Mouse (Mus musculus): ENCODE results near the gene E130308A19Rik.

E130308A19Rik gene

DNA sequence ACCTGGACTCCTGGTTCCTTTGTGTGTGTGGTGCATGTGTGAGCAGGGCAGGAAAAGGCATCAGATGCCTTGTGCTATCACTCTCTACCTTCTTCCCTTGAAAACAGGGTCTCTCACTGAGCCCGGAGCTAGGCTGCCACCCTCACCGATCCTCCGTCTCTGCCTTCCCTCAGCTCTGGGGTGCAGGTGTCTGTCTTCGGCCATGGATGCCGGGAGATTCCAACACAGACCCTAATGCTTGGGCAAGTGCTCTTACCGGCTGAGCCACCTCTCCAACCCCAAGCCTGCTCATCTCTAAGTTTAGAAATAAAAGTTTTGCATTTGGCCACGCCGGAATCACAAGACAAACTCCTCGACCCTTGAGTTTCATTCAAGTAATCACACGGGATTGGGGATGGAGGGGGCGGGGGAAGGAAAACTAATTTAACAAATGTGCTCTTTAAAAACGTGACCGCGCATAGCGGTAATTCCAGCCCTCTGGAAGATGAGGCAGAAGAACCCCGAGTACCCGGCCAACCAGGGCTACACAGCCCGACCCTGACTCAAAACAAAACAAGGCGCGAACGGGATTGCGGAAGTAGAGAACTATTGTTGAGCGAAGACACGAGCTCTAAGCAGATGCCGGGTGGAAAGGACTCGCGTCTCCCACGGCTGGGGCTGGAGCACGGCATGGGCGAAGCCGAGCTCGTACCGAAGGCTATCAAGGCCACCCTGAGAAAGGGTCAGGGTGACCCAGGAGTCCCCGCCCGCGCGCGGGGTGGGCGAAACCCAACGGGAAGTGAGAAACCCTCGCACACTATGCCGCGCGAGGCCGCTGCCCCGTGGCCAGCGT is 157.1 kb downstream of the E130308A19Rik start:
- CTCF ChIA-PET, result interaction anchor here (0.5 to 0.7 kb wide), 3 partner anchors 20 to 136 kb away, joined by 3 to 16 read pairs (median 5); no protein-coding TSS in a partner anchor

DNA sequence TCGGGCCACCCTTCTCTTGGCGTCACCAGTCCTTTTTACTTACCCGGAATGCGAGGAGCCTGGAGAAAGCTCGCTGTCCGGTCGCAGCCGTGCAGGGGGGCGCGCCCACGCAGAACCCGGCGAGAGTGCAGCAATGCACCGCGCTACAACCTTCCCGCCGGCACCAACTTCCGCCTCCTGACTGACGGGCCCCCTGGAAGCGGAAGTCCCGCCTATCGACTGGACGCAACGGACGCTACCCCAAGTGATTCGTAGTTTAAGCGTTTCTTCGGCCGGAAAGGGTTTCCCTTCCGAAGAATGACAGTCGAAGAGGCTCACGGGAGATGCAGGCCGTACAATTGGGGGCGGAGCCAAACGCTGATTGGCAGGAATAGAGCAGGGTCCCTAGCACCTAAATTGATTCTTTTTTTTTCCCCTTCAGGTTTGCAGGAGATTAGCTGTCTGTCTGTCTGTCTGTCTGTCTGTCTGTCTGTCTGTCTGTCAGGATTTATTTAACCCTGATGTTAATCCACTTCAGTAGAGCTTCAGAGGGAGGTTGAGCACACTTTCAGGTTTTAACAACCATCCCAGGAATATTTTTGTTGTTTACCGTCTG is 157.8 kb downstream of the E130308A19Rik start:
- CTCF ChIA-PET, result interaction anchor here (0.5 to 0.7 kb wide), 3 partner anchors 24 to 137 kb away, joined by 3 to 16 read pairs (median 5); no protein-coding TSS in a partner anchor

DNA sequence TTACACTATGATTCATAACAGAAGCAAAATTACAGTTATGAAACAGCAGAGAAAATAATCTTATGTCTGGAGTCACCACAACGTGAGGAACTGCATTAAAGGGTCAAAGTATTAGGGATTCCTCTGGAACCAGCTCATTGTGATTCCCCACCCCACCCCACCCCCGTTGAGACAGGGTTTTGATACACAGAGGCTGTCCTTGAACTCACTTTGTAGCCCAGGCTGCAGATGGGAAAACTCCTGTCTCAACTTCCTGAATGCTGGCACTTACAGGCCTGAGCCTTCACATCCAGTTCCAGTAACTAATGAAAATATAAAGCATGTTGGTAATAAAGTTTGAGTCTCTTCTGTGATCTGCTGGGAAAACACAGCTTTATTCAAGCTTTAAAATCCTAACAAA is 159.4 kb downstream of the E130308A19Rik start:
- CTCF ChIA-PET, result interaction anchor here (0.7 to 2.5 kb wide), 2 partner anchors 71 to 85 kb away, joined by 4 to 10 read pairs; no protein-coding TSS in a partner anchor

DNA sequence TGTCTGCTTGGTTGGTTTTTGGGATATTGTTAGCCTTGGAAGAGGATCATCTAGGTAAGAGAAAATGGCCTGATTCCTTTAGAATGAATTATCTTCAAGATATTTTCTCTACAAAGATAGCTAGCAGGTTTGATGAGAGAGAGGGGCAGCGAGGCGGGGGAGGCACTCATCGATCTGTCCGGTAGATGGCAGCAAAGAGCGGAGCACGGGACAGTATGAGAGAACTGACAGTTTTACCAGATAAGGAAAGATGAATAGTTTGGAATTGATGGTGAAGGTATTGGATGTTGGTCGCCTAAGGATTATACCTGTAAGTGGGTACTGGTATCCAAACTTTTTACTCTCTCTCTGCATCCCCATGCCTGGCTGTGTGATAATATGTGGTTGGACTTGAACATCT is 160.7 kb downstream of the E130308A19Rik start:
- CTCF ChIA-PET, result interaction anchor here (1.0 to 2.5 kb wide), 2 partner anchors 60 to 84 kb away, joined by 3 to 10 read pairs; no protein-coding TSS in a partner anchor

DNA sequence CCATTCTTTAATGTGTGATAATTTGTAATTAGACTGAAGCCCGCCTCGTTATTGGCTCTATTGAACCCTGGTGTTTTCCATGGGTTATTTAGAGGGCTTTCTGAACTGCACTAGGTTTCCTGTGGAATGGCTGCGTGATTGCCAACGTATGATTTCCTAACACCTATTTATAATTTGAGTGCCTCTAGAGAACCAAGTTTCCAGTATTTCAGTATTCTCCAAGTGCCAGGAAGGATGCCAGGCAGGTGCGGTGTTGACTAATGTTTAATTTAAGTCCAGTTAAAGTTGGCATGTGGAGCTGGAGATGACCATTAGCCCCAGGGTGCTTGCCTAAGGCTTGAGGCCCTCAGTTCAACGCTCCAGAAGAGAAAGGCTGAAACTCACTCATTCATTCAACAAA is 161.1 kb downstream of the E130308A19Rik start:
- CTCF ChIA-PET, result interaction anchor here (2.5 kb wide), 1 partner anchor 84 kb away, joined by 10 read pairs; no protein-coding TSS in a partner anchor

DNA sequence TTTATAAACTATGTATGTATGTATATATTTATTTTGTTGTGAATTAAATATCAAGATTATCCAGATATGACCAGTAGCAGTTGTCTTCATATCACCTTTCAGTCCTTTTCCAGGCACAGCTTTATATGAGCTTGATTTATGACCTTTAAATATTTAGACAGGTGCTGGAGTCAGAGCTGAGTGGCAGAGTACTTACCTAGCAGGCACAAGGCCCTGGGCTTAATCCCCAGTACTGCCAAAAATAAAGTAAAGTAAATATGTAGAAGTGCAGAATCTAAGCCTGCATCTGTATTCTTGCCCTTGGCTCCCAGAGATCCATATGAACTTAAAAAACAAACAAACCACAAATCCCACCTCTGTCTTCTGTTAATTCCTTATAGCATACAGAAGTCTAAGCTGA is 163.0 kb downstream of the E130308A19Rik start:
- CTCF ChIA-PET, result interaction anchor here (0.8 kb wide), 1 partner anchor 108 kb away, joined by 3 read pairs; no protein-coding TSS in a partner anchor

DNA sequence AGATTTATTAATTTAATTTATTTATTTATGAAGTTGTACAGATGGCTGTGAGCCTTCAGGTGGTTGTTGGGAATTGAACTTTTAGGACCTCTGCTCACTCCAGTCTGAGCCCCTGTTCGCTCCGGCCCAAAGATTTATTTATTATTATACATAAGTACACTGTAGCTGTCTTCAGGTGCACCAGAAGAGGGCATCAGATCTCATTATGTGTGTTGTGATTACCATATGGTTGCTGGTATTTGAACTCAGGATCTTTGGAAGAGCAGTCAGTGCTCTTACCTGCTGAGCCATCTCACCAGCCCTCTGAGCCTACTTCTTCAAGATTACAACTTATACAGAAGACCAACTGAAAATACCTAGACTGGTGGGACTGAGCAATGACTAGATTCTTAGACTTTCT is 167.6 kb downstream of the E130308A19Rik start:
- CTCF ChIA-PET, result interaction anchor here (0.5 to 2.2 kb wide), 2 partner anchors 57 to 59 kb away, joined by 4 to 5 read pairs; no protein-coding TSS in a partner anchor

DNA sequence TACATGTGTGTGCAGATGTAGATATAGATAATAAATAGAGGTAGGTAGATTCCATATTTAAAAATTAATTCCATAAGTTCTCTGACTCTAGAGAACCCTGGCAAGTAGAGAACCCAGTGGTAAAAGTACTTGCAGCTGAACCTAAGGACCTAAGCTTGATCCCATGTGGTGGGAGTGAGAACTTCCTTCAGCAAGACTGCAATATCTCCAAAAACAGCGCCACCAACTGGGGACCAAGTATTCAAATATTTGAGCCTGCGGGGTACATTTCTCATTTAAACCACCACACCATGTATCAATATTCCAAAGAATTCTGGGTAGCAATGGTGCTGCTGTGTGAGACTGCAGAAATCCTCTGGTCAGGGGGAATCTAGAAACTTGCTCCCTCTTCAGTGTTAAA is 168.1 kb downstream of the E130308A19Rik start:
- CTCF ChIA-PET, result interaction anchor here (0.5 to 2.2 kb wide), 2 partner anchors 57 to 59 kb away, joined by 4 to 5 read pairs; no protein-coding TSS in a partner anchor

DNA sequence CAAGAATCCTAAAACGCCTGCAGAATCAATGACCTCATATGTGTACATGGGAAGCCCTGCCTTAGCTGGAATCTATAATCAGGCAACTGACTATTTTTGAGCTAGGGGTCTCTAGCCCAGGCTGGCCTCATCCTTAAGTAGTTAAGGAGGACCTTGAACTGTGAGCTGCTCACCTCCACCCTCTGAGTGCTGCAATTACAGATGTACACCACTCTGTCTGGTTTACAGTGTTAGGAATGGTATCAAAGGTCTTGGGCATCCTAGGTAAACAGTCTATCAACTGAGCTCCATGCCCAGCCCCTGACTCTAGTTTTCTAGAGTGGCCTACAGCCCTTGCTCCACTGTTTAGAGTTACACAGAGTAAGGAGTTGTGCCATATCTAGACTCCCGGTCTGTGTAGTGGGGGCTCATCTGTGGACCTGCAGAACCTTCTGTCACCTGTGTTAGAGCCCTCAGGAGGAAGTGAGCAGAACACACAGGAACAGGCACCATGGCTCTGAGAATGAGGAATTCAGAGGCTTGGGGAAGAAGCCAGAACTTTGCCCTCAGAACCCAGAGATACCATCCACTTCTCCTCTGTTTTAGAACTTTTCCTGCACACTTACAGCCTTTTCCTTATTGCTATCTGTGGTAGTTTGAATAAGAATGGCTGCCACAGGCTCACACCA is 169.9 kb downstream of the E130308A19Rik start:
- CTCF ChIA-PET, result interaction anchor here (1.7 to 2.2 kb wide), 2 partner anchors 10 to 55 kb away, joined by 4 to 10 read pairs; partner anchors contain the start of gene Snx30

DNA sequence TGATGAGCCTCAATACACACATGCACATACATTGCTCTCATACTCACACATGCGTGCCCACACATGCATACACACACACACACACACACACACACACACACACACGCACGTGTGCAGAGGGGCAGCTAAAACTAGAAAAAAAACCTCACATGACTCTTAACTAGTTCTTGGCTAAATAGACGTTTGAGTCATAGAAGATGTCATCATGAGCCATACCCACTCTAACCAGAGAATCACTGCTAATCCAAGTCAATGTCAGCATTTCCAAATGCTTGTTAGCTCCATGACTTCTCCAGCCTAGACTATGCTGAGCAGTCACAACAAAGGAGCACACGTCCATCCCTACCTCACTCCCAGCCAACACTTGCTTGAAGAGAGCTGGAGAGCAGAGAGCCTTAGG is 174.2 kb downstream of the E130308A19Rik start:
- CTCF ChIA-PET, result no interaction called here

DNA sequence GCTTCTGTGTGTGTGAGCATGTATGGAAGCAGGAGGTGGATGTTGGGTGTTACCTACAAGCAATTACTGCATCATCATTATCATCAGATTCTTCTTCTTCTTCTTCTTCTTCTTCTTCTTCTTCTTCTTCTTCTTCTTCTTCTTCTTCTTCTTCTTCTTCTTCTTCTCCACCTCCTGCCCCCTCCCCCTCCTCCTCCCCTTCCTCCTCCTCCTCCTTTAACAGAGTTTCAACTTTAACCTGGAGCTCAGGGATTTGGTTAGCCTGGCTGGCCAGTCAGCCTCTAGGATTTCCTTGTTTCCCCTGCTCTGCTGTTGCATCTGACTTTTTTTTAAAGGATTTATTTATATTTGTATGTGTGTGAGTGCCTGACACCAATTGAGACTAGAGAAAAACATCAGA is 175.5 kb downstream of the E130308A19Rik start, which contains the start of gene Inip:
Inip (minus strand) TSS at position 101 of the 400 bp plus-strand sequence.
- CTCF ChIA-PET, result interaction anchor here (0.6 kb wide), 1 partner anchor 94 kb away, joined by 5 read pairs; no protein-coding TSS in a partner anchor

DNA sequence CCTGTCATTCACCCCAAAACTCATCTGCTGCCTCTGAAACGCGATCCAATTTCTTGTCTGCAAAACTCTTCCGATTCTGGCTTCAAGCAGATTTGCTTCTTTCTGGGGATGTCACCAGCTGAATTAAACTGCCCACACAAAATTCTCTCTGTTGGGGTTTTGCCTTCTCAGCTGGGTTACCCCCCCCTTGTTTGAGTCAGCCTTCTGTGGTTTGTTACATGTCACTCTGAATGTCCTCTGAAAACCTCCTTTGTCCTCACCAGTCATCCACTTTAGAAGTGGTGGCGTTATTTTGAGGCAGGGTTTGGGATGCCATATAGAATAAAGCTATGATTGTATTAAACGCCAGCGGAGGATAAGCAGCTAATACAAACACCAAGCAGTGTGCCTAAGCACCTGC is 176.1 kb downstream of the E130308A19Rik start:
- CTCF ChIA-PET, result interaction anchor here (0.6 kb wide), 1 partner anchor 94 kb away, joined by 5 read pairs; no protein-coding TSS in a partner anchor

DNA sequence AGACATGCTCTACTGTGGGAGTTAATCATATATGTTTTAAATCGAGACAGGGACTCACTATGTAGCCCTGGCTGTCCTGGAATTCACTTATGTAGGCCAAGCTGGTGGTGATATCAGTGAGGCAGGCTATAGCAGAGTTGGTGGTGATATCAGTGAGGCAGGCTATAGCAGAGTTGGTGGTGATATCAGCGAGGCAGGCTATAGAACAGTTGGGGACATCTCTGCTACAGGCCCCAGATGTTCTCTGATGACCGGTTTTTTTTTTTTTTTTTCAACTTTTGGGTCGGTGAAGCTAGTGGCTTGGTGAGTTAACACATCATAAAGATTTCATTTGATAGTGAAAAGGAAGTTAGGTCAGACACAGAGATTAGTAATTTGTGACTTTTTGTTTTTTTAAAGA is 176.8 kb downstream of the E130308A19Rik start:
- CTCF ChIA-PET, result interaction anchor here (0.6 kb wide), 2 partner anchors 20 to 21 kb away, joined by 4 to 5 read pairs; no protein-coding TSS in a partner anchor

DNA sequence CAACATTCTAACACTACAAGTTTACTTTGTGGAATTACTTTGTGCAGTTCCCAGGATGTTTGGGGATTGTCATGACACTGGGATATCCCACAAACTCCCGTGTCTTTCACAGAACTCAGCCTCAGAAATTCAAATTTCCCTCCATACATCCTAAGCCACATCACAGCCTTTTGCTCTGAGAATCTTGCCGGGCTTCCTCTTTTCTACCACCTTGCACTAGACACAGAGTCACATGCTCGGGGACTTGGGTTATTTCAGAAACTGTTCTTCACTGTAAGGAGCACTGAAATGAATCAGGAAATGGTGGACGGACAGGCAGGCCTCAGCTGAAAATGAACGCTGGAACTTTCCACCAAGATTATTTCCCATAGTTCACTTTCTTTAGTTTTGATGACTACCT is 177.3 kb downstream of the E130308A19Rik start:
- CTCF ChIA-PET, result interaction anchor here (0.6 kb wide), 2 partner anchors 21 kb away, joined by 4 to 5 read pairs; no protein-coding TSS in a partner anchor

DNA sequence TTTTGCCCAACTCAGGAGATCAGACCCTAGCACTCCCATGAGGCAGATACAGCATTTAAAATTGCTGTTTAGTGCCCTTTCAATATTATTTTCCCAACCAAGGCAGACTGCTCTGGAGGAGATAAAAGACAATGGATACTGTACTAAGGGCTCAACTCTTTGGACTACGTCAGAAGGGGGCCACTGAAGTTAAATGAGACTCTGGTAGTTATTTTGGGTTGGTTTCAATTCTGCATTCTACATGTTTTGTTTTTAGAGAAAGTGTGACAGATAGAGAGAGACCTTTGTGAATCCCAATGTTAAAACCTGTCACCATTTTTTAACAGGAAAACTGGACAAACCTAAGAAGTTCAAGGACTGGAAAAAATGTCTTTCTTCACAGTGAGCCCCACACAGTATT is 178.7 kb downstream of the E130308A19Rik start:
- CTCF ChIA-PET, result no interaction called here

DNA sequence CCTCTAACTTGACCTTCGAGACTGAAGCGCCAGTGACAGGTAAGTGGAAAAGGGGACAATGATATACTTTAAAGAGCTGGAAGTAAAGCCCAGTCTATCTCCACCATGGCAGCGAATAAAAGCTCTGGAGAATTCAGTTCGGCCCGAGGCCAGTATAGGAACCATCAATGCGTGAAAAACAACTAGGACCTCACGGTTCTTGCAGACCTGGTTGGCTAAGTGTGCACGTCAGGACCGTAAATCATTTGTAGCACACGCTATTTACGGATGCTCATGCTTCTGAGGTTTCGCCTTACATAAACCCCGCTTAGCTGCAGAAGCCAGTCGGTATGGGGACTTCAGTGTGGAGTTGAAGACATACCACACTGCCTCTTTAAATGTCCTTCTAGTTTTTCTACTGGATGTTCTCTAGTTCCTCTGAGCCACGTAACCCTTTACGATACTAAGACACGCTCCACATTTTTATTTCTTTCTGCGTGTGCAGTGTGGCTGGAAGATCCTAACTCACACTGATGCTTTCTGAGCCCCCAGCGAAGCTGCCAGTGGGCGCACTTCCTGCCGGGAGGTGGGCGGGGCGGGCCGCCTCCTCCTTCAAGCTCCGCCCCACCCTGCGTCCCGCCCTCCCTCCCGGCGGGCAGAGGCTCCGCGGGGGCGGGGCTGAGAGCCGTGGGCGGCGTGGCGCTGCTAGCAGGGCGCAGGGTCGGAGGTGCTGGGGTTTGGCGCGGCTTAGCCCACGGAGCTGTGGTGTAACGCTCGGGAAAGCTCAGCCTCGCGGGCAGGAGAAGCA is 179.4 kb downstream of the E130308A19Rik start, which contains the start of gene Snx30:
Snx30 (plus strand) TSS at position 660 of the 787 bp plus-strand sequence.
- CTCF ChIA-PET, result interaction anchor here (0.9 to 2.5 kb wide), 3 partner anchors 10 to 15 kb away, joined by 3 to 10 read pairs (median 10); no protein-coding TSS in a partner anchor

DNA sequence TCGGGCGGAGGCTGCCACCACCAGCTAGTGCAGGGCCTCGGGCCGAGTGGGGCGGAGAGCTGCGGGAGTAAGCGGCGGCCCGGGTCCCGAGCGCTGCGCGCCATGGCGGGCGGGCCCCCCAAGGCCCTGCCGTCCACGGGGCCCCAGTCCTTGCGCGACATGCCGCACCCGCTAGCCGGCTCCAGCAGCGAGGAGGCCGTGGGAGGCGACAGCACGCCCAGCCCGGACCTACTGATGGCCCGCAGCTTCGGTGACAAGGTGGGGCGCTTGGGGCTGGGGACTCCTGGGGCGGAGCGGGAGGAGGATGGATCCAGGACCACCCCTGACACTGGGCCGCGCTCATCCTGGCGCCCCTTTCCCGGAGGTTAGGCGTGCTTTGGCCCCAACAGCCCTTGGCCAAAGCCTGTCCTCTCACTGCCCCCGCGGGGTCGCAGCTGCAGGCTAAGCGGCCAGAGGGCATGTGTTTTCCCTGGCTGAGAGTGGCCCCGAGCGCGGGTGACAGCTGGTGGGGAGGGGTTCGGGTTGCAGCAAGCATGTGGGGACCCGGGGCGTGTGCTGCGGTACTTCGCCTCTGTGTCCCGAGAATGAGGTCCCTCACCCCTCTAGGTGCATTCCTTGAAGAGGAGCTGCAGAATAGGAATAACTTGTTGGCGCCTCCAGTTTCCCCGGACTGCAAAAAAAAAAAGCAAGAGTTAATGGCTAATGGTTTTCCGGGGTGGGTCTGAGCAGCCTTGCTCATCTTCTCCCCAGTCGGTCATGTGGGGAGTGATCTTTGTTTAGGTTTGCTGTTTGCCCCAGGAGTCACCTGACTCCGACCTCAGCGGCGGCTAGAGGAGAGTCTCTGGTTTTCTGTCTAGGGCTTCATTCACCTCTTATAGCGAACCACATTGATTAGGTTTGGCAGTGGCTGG is 180.2 kb downstream of the E130308A19Rik start:
- CTCF ChIA-PET, result interaction anchor here (0.9 to 2.5 kb wide), 3 partner anchors 10 to 14 kb away, joined by 3 to 10 read pairs (median 10); no protein-coding TSS in a partner anchor

DNA sequence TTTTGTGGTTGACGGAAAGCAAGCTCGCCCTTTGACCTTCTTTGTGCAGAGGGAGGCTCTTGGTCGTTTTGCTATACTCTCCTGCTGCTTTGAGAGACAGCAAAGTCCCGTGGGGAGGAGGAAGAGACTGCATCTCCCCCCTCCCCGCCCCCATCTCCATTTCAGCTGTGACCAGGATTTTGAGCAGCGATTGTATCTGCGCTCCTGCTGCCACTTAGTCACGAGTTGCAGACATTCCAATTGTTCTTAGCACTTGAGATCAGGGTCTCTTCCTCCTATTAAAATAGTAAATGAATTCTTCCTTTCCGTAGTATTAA is 180.8 kb downstream of the E130308A19Rik start:
- CTCF ChIA-PET, result interaction anchor here (1.9 to 2.5 kb wide), 2 partner anchors 9 to 11 kb away, joined by 10 read pairs; no protein-coding TSS in a partner anchor

DNA sequence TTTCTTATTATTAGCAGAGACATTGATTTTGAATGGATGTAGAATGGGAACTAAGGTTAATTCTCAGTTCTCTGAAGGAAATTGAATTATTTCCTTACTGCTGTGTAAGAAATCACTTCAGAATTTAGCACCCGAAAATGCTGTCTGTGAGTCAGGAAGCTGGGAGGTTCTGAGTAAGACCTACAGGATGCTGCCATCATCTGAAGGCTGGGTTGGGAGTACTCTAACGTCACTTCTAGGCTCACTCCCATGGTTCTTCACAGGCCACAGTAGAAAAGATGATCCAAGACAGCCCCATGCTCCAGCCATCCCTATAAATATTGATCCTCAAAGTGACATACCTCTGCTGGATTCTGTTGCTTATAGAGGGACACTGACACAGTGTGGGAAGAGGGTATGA is 181.5 kb downstream of the E130308A19Rik start:
- CTCF ChIA-PET, result interaction anchor here (2.5 kb wide), 1 partner anchor 12 kb away, joined by 10 read pairs; no protein-coding TSS in a partner anchor

Measured in spleen, embryonic (tissue).